Mouse (Mus musculus): ENCODE measurements around the gene Txndc16.

GRCm38 (mm10) chr14:45118359-45118758 lies 101.8 kb downstream of the Txndc16 start:
- TF ChIP-seq CTCF (conservative IDR thresholded peaks at IDR 0.05; ENCODE audit: low read length) (no peak), NANOG (IDR thresholded peaks at IDR 0.05; ENCODE audit: borderline replicate concordance, low read length) (no peak), POU5F1 (IDR thresholded peaks at IDR 0.05; ENCODE audit: borderline replicate concordance, low read length) (no peak)
